Mouse (Mus musculus) testis, adult 2 months (tissue): ENCODE results near the gene Acap1. TPM values are rescaled to one million over a fixed set of nuclear protein-coding genes. Genes with fewer than 3 reads are reported as not detected.
"Not testable (repeated sequence)": the region's sequence is repeated elsewhere in the genome, so short reads cannot be mapped to it uniquely, and the experiment has no call there.

Experiments
- H3K27ac ChIP-seq: fragments of 200-500 bp; 2 replicates; pipeline ENCODE4 v1.5.1; 2012; ENCODE audit warnings: low read depth, low read length; ENCODE audit not compliant: control insufficient read depth, insufficient read depth
- H3K27me3 ChIP-seq: fragments of 200-500 bp; 2 replicates; pipeline ENCODE4 v1.6.1; 2012; ENCODE audit warnings: mild to moderate bottlenecking, low read length, moderate library complexity; ENCODE audit not compliant: control insufficient read depth, insufficient read depth
- H3K36me3 ChIP-seq: fragments of 200-500 bp; 2 replicates; pipeline ENCODE4 v1.6.1; 2012; ENCODE audit warnings: mild to moderate bottlenecking, low read length; ENCODE audit not compliant: control insufficient read depth, insufficient read depth
- H3K4me1 ChIP-seq: fragments of 200-500 bp; 2 replicates; pipeline ENCODE4 v1.6.1; 2012; ENCODE audit warnings: low read length; ENCODE audit not compliant: control insufficient read depth, insufficient read depth
- H3K4me3 ChIP-seq: fragments of 200-500 bp; 2 replicates; pipeline ENCODE4 v1.5.1; 2012; ENCODE audit warnings: low read depth, mild to moderate bottlenecking, low read length, moderate library complexity, mixed read lengths; ENCODE audit not compliant: control insufficient read depth
- CTCF ChIP-seq: fragments of 200-500 bp; IDR thresholded peaks from 2 replicates; pipeline ENCODE4 v1.5.1; 2012; ENCODE audit warnings: low read depth, mild to moderate bottlenecking, inconsistent platforms, low read length, moderate library complexity; ENCODE audit not compliant: control insufficient read depth, insufficient read depth, insufficient replicate concordance
- POLR2A ChIP-seq: fragments of 200-500 bp; IDR thresholded peaks from 2 replicates; pipeline ENCODE4 v1.6.1; 2012; ENCODE audit warnings: low read depth, mild to moderate bottlenecking, inconsistent platforms, low read length, moderate library complexity; ENCODE audit not compliant: control insufficient read depth
- polyA plus RNA-seq: library from polyadenylated mRNA; depleted of rRNA; stranded (reverse); fragments of >200 nt; gene quantifications from 2 replicates; pipeline ENCODE4 v1.2.3, GENCODE M21; 2012

The Acap1 gene
- polyA plus RNA-seq, 1 experiment = 4.9 TPM

DNA sequence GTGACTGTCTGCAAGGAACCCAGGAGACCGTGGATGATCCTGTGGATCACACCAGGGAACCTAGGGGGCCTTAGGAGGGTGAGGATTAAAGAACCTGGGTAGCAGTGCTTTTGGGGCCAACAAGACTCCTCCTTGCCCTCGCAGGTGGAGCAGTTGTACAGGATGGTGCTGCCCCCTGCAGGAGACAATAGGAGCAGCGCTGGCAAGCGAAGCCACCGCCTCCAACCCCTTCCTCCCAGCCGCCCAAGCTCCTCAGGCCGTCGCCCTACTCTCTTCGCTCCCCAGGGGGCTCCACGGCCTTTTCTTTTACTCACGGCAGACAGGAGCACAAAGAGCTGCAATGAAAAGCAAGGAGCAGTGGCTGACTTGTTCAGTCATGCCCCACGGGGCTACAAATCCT lies 18.5 kb downstream of the Acap1 start:
- Histone ChIP-seq H3K4me1 (peaks cover 32% of the 10 kb centered on the region), H3K27me3 (no peaks in the 10 kb centered on the region), H3K27ac (no peak overlapping the region), H3K36me3 (no peaks in the 10 kb centered on the region), H3K4me3 (peak overlapping the region; percentile 81)
- TF ChIP-seq POLR2A = no peak
- peak; percentile 94 for TF ChIP-seq CTCF

DNA sequence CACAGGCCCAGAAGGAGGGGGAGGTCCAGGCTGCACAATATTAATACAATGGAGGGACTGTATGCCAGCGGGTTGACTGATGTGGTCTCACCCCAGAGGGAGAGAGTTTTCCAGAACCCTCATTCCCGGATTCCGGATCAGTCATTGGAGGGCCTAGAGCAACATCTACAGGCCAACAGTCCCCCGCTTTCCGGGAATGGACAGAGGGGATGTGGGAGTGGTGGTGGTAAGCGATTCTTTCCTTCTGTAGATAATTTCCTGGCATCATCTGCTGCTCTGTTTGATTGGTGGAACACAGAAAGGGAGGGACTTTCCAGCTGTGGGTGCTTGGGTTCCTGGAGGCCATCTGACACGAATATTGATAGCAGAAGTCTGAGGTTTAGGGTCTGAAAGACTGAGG lies 19.2 kb downstream of the Acap1 start:
- Histone ChIP-seq H3K27ac (no peak overlapping the region), H3K27me3 (no peaks in the 10 kb centered on the region), H3K4me1 (peaks cover 26% of the 10 kb centered on the region), H3K4me3 (peak overlapping the region; percentile 81), H3K36me3 (no peaks in the 10 kb centered on the region)
- TF ChIP-seq CTCF (no peak), POLR2A (no peak)

DNA sequence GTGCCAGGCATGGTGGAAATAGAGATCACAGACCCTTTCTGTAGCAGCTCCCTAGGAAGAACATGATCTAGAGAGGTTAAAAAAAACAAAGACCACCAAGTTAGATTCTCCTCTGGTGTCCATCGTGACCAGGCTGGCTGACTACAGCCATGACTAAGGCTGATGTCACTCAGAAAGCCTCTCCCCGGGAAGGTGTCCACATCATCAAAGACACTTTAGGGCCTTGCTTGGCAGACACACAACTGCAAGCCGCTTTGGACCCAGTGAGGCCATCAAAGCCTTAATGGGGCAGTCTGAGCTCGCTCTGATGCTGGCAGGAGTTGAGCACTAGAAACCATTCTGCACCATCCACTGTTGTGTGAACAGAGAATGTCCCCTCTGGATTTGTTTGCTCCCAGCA lies 22.9 kb downstream of the Acap1 start:
- no peaks in the 10 kb centered on the region for H3K36me3 ChIP-seq
- peaks cover 10% of the 10 kb centered on the region for H3K4me1 ChIP-seq
- H3K27ac ChIP-seq = no peak overlapping the region
- TF ChIP-seq POLR2A = no peak
- TF ChIP-seq CTCF = no peak
- H3K27me3 ChIP-seq = no peaks in the 10 kb centered on the region
- no peak overlapping the region for H3K4me3 ChIP-seq

DNA sequence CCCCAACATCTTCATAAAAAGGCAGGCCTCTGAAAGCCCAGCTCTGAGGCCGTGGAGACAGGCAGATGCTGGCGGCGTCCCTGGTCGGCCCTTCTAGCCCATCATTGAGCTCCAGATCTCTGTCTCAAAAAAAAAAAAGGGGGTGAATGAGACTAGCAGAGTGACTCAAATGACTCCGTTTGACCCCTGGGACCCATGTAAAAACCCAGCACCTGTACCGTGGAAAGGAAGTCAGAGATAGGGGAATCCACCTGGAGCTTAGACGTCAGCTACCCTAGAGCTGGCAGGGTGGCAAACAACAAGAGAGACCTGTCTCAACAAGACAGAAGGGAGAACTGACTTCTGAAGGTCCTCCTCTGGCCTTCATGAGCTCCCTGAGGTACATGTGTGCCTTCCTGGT lies 23.5 kb downstream of the Acap1 start:
- Histone ChIP-seq H3K27ac (no peak overlapping the region), H3K4me3 (no peak overlapping the region), H3K27me3 (no peaks in the 10 kb centered on the region), H3K4me1 (peaks cover 7% of the 10 kb centered on the region), H3K36me3 (no peaks in the 10 kb centered on the region)
- TF ChIP-seq CTCF = no peak
- TF ChIP-seq POLR2A = no peak

DNA sequence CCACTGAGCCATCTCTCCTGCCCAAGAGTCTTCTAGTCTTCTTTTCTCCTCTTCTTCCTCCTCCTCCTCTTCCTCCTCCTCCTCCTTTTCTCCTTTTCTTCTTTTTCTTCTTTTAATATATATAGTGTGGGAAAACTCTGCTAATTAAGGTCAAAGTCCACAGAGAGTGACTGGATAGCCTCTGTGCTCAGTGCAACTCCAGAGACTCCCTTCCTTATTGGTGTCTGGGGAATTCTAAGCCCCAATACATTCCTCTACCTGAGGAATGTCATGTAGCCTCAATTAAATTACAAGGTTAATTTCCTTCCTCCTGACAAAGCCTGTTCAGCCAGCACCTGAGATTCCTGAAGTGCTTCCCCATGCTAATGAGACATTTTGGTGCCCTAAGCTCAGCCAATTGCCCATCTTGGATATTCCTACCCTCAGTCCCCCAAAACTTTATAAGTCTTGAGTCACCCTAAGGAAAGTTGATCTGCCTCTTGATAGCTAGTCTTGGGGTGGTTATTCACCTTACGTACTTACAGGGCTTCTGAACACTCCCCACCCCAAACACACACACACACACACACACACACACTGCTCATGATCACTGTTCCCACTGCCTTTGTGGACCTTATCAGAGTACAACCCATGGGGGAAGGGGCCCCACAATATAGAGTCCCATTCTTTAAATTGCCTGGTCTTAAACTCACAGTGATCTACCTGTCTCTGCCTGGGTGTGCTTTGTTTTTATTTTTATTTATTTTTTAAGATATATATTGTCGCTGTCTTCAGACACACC lies 24.9 kb downstream of the Acap1 start:
- Histone ChIP-seq H3K27ac (no peak overlapping the region), H3K36me3 (no peaks in the 10 kb centered on the region), H3K4me3 (no peak overlapping the region), H3K4me1 (no peaks in the 10 kb centered on the region), H3K27me3 (no peaks in the 10 kb centered on the region)
- TF ChIP-seq CTCF (no peak), POLR2A (no peak)

DNA sequence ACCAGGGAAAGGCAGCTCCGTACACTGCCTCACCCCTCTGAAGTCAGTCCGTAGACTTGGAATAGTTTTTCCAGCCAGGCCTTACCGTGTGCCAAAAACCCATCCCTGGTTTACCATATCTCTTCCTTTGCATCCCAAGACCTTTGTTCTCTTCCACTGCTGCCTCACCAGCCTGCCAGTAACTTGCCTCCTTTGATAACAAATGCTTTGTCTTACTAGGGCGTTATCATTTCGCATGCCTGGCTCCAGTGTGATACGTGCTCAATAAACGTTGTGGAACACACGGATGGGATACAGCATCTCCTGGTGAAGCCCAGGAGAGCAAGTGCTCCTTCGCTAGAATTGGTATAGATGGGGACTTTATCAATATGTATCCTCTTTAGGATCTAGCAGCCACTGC lies 28.0 kb downstream of the Acap1 start:
- Histone ChIP-seq H3K4me1 (no peaks in the 10 kb centered on the region), H3K36me3 (no peaks in the 10 kb centered on the region), H3K4me3 (no peak overlapping the region), H3K27ac (no peak overlapping the region), H3K27me3 (no peaks in the 10 kb centered on the region)
- TF ChIP-seq CTCF = no peak
- TF ChIP-seq POLR2A = no peak

DNA sequence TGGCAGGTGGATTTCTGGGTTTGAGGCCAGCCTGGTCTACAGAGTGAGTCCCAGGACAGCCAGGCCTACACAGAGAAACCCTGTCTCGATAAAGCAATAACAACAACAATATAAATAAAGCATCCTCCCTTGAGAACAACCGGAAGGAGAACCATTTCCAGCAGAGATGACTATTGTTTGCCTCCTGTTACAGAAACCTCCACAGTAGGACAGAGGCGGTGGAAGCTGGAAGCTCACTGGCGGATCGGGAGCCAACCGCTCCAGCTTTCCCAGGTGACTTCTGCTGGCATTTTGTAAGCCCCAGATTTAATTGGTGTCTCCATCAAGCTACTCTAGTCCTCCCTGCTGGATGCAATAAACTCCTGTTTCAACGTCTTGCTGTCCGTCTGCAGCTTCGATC lies 29.8 kb downstream of the Acap1 start:
- TF ChIP-seq POLR2A (no peak), CTCF (no peak)
- no peaks in the 10 kb centered on the region for H3K27me3 ChIP-seq
- H3K27ac ChIP-seq = no peak overlapping the region
- no peak overlapping the region for H3K4me3 ChIP-seq
- no peaks in the 10 kb centered on the region for H3K36me3 ChIP-seq
- no peaks in the 10 kb centered on the region for H3K4me1 ChIP-seq

DNA sequence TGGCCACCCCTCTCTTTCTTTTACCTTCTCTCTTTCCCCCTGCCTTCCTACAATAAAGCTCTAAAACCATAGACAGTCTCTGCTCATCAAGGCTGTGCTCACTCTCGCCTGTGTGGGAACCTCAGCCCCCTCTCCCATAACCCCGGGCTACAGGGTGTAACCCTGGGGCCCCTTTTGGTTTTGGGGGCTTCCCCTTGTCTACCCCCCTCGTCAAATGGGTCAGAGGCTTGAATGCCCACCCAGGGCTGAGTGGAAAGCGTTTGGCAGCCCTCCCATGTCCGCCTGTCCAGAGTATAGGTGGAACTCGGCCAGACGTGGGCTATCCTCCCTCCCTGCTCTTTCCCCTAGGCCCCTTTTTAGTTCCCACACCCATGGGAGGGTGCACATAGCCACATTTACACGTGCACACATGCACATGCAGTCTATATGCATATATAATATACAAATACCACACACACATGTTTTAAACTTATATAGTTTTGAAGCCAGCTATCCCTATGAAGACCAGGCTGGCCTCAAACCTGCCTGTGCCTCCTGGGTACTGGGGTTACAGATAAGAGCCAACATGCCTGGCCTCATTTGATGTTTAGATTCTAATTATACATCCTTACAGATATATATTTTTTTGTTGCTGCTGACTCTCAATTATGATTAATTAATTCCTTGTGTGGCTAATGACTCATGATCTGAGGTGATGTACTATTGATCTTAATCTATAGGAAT lies 31.0 kb downstream of the Acap1 start:
- no peaks in the 10 kb centered on the region for H3K4me1 ChIP-seq
- no peaks in the 10 kb centered on the region for H3K27me3 ChIP-seq

DNA sequence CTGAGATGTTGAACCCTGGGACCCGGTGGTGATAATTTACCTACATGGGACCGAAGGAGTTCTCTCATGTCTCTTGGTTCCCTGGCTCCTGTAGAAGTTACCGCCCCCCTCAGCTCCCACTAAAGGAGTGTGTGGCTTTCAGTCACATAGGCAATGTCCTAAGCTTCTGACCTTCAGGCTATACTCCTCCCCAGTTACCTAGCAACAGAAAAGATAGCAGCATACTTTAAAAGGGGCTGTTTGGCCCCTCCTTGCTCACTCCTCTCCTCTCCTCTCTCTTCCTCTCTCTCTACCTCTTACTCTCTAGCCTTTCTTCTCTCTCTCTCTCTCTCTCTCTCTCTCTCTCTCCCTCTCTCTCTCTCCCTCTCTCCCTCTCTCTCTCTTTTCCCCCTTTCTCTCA lies 31.6 kb downstream of the Acap1 start:
- not testable (repeated sequence) for H3K27ac ChIP-seq, H3K27me3 ChIP-seq, H3K4me1 ChIP-seq, H3K4me3 ChIP-seq, H3K36me3 ChIP-seq

More for the DNA sequence above, 31.0 kb downstream of the Acap1 start:
- no peak overlapping the region for H3K27ac ChIP-seq
- no peak overlapping the region for H3K4me3 ChIP-seq
- TF ChIP-seq CTCF = no peak
- no peak for TF ChIP-seq POLR2A
- H3K36me3 ChIP-seq = no peaks in the 10 kb centered on the region
